Mouse (Mus musculus): ENCODE measurements around the gene Cd63. TPM values are rescaled to one million over a fixed set of nuclear protein-coding genes. Genes with fewer than 3 reads are reported as not detected.

Cd63 gene
- polyA plus RNA-seq, 1 experiment from 2014 or later: 572 TPM

- 81% methylated on average over 6 of the region's 6 CpGs for WGBS
- ATAC-seq (replicated peaks; ENCODE audit: low FRiP score, low TSS enrichment, low read depth) (no peak), DNase-seq (ENCODE audit: low spot score) (no peak)
- H3K9me3 ChIP-seq (ENCODE audit: control insufficient read depth, low read length): no peaks in the 10 kb centered on the region
- no peak overlapping the region for H3K4me2 ChIP-seq (ENCODE audit: low read length)
- peaks cover 4% of the 10 kb centered on the region; the same call in 1 of the 2 replicates for H3K4me1 ChIP-seq (replicated peaks; ENCODE audit: control insufficient read depth, insufficient read depth, low read length)
- H3K27me3 ChIP-seq (replicated peaks; ENCODE audit: control insufficient read depth, insufficient read depth, low read length): peaks cover 16% of the 10 kb centered on the region
- no peaks in the 10 kb centered on the region for H3K36me3 ChIP-seq (ENCODE audit: control insufficient read depth, insufficient read depth, low read length)
- no peak overlapping the region for H3K4me3 ChIP-seq (ENCODE audit: low read depth, low read length)
- H3K27ac ChIP-seq (ENCODE audit: low read depth): no peak overlapping the region
- no peak overlapping the region for H3K9ac ChIP-seq (ENCODE audit: low read length)
Observed at GRCm38 (mm10) chr10:128899759-128900490, 864 bp upstream of the Cd63 start.

GRCm38 (mm10) chr10:128901409-128901808 is 620 bp downstream of the Cd63 start:
- Histone ChIP-seq H3K4me3 (ENCODE audit: low read depth, low read length) (no peak overlapping the region), H3K27ac (ENCODE audit: low read depth) (no peak overlapping the region), H3K4me1 (replicated peaks; ENCODE audit: control insufficient read depth, insufficient read depth, low read length) (no peaks in the 10 kb centered on the region), H3K27me3 (replicated peaks; ENCODE audit: control insufficient read depth, insufficient read depth, low read length) (peaks cover 9% of the 10 kb centered on the region), H3K9ac (ENCODE audit: low read length) (no peak overlapping the region), H3K9me3 (ENCODE audit: control insufficient read depth, low read length) (no peaks in the 10 kb centered on the region), H3K4me2 (ENCODE audit: low read length) (no peak overlapping the region), H3K36me3 (ENCODE audit: control insufficient read depth, insufficient read depth, low read length) (no peaks in the 10 kb centered on the region)
- 70% methylated on average over 1 of the region's 1 CpGs for WGBS
- ATAC-seq (replicated peaks; ENCODE audit: low FRiP score, low TSS enrichment, low read depth) (no peak), DNase-seq (ENCODE audit: low spot score) (no peak)

- WGBS: 75% methylated on average over 3 of the region's 3 CpGs
- Histone ChIP-seq H3K4me2 (ENCODE audit: low read length) (no peak overlapping the region), H3K36me3 (ENCODE audit: control insufficient read depth, insufficient read depth, low read length) (no peaks in the 10 kb centered on the region), H3K4me1 (replicated peaks; ENCODE audit: control insufficient read depth, insufficient read depth, low read length) (no peaks in the 10 kb centered on the region), H3K9ac (ENCODE audit: low read length) (no peak overlapping the region), H3K27me3 (replicated peaks; ENCODE audit: control insufficient read depth, insufficient read depth, low read length) (no peaks in the 10 kb centered on the region), H3K27ac (ENCODE audit: low read depth) (no peak overlapping the region), H3K4me3 (ENCODE audit: low read depth, low read length) (no peak overlapping the region), H3K9me3 (ENCODE audit: control insufficient read depth, low read length) (no peaks in the 10 kb centered on the region)
- no peak for DNase-seq (ENCODE audit: low spot score)
- ATAC-seq (replicated peaks; ENCODE audit: low FRiP score, low TSS enrichment, low read depth): no peak
Observed at GRCm38 (mm10) chr10:128902409-128902988, 1.7 kb downstream of the Cd63 start.

GRCm38 (mm10) chr10:128904812-128905211 is 4.0 kb downstream of the Cd63 start:
- H3K36me3 ChIP-seq (ENCODE audit: control insufficient read depth, insufficient read depth, low read length): no peaks in the 10 kb centered on the region
- DNase-seq (ENCODE audit: low spot score): no peak
- ATAC-seq (replicated peaks; ENCODE audit: low FRiP score, low TSS enrichment, low read depth): no peak
- no peak overlapping the region for H3K27ac ChIP-seq (ENCODE audit: low read depth)
- 69% methylated on average over 5 of the region's 5 CpGs for WGBS
- no peak overlapping the region for H3K9ac ChIP-seq (ENCODE audit: low read length)
- peaks cover 3% of the 10 kb centered on the region; the same call in 1 of the 2 replicates for H3K4me1 ChIP-seq (replicated peaks; ENCODE audit: control insufficient read depth, insufficient read depth, low read length)
- no peaks in the 10 kb centered on the region for H3K27me3 ChIP-seq (replicated peaks; ENCODE audit: control insufficient read depth, insufficient read depth, low read length)
- no peaks in the 10 kb centered on the region for H3K9me3 ChIP-seq (ENCODE audit: control insufficient read depth, low read length)
- H3K4me3 ChIP-seq (ENCODE audit: low read depth, low read length): no peak overlapping the region
- no peak overlapping the region for H3K4me2 ChIP-seq (ENCODE audit: low read length)

- Histone ChIP-seq H3K9me3 (ENCODE audit: control insufficient read depth, low read length) (no peaks in the 10 kb centered on the region), H3K27ac (ENCODE audit: low read depth) (peak overlapping the region; percentile 89), H3K9ac (ENCODE audit: low read length) (peak overlapping the region; percentile 97), H3K4me3 (ENCODE audit: low read depth, low read length) (peak overlapping the region; percentile 83), H3K27me3 (replicated peaks; ENCODE audit: control insufficient read depth, insufficient read depth, low read length) (no peaks in the 10 kb centered on the region), H3K4me1 (replicated peaks; ENCODE audit: control insufficient read depth, insufficient read depth, low read length) (peaks cover 15% of the 10 kb centered on the region; the same call in 1 of the 2 replicates), H3K36me3 (ENCODE audit: control insufficient read depth, insufficient read depth, low read length) (peaks cover 20% of the 10 kb centered on the region), H3K4me2 (ENCODE audit: low read length) (peak overlapping the region; percentile 69)
- 49% methylated on average over 13 of the region's 13 CpGs for WGBS
- peak; percentile 14; the same call in 1 of the 2 replicates for ATAC-seq (replicated peaks; ENCODE audit: low FRiP score, low TSS enrichment, low read depth)
- peak; percentile 71 for DNase-seq (ENCODE audit: low spot score)
Observed at GRCm38 (mm10) chr10:128908778-128909448, 8.1 kb downstream of the Cd63 start.

GRCm38 (mm10) chr10:128909567-128910028 is 8.8 kb downstream of the Cd63 start:
- Histone ChIP-seq H3K27me3 (replicated peaks; ENCODE audit: control insufficient read depth, insufficient read depth, low read length) (no peaks in the 10 kb centered on the region), H3K9me3 (ENCODE audit: control insufficient read depth, low read length) (no peaks in the 10 kb centered on the region), H3K4me3 (ENCODE audit: low read depth, low read length) (peak overlapping the region; percentile 83), H3K4me2 (ENCODE audit: low read length) (peak overlapping the region; percentile 69), H3K36me3 (ENCODE audit: control insufficient read depth, insufficient read depth, low read length) (peaks cover 27% of the 10 kb centered on the region), H3K27ac (ENCODE audit: low read depth) (peak overlapping the region; percentile 89), H3K9ac (ENCODE audit: low read length) (peak overlapping the region; percentile 97), H3K4me1 (replicated peaks; ENCODE audit: control insufficient read depth, insufficient read depth, low read length) (peaks cover 15% of the 10 kb centered on the region; the same call in 1 of the 2 replicates)
- under 1% methylated on average over 39 of the region's 41 CpGs for WGBS
- peak; percentile 92 for DNase-seq (ENCODE audit: low spot score)
- ATAC-seq (replicated peaks; ENCODE audit: low FRiP score, low TSS enrichment, low read depth): peak; percentile 82

GRCm38 (mm10) chr10:128910066-128910841 is 9.5 kb downstream of the Cd63 start:
- DNase-seq (ENCODE audit: low spot score): peak; percentile 77
- peak; percentile 28 for ATAC-seq (replicated peaks; ENCODE audit: low FRiP score, low TSS enrichment, low read depth)
- H3K4me2 ChIP-seq (ENCODE audit: low read length): peak overlapping the region; percentile 69
- peak overlapping the region; percentile 83 for H3K4me3 ChIP-seq (ENCODE audit: low read depth, low read length)
- H3K27ac ChIP-seq (ENCODE audit: low read depth): peak overlapping the region; percentile 89
- peak overlapping the region; percentile 97 for H3K9ac ChIP-seq (ENCODE audit: low read length)
- peaks cover 33% of the 10 kb centered on the region for H3K36me3 ChIP-seq (ENCODE audit: control insufficient read depth, insufficient read depth, low read length)
- H3K9me3 ChIP-seq (ENCODE audit: control insufficient read depth, low read length): no peaks in the 10 kb centered on the region
- no peaks in the 10 kb centered on the region for H3K27me3 ChIP-seq (replicated peaks; ENCODE audit: control insufficient read depth, insufficient read depth, low read length)
- under 1% methylated on average over 65 of the region's 66 CpGs for WGBS
- peaks cover 15% of the 10 kb centered on the region; the same call in 1 of the 2 replicates for H3K4me1 ChIP-seq (replicated peaks; ENCODE audit: control insufficient read depth, insufficient read depth, low read length)

- H3K36me3 ChIP-seq (ENCODE audit: control insufficient read depth, insufficient read depth, low read length): peaks cover 41% of the 10 kb centered on the region
- WGBS: 89% methylated on average over 6 of the region's 6 CpGs
- peak overlapping the region; percentile 69 for H3K4me2 ChIP-seq (ENCODE audit: low read length)
- peaks cover 15% of the 10 kb centered on the region; the same call in 1 of the 2 replicates for H3K4me1 ChIP-seq (replicated peaks; ENCODE audit: control insufficient read depth, insufficient read depth, low read length)
- no peak for ATAC-seq (replicated peaks; ENCODE audit: low FRiP score, low TSS enrichment, low read depth)
- no peaks in the 10 kb centered on the region for H3K27me3 ChIP-seq (replicated peaks; ENCODE audit: control insufficient read depth, insufficient read depth, low read length)
- H3K9me3 ChIP-seq (ENCODE audit: control insufficient read depth, low read length): no peaks in the 10 kb centered on the region
- H3K27ac ChIP-seq (ENCODE audit: low read depth): no peak overlapping the region
- H3K4me3 ChIP-seq (ENCODE audit: low read depth, low read length): no peak overlapping the region
- no peak overlapping the region for H3K9ac ChIP-seq (ENCODE audit: low read length)
- no peak for DNase-seq (ENCODE audit: low spot score)
Observed at GRCm38 (mm10) chr10:128911430-128911829, 10.6 kb downstream of the Cd63 start.

Measured in intestine, embryonic 14.5 days (tissue).